Mouse (Mus musculus): ENCODE data around the gene Frrs1. TPM values are rescaled to one million over a fixed set of nuclear protein-coding genes. Genes with fewer than 3 reads are reported as not detected.

The Frrs1 gene
- total RNA-seq, 2 experiments from 2014 or later = 1.5 to 1.7 TPM

DNA sequence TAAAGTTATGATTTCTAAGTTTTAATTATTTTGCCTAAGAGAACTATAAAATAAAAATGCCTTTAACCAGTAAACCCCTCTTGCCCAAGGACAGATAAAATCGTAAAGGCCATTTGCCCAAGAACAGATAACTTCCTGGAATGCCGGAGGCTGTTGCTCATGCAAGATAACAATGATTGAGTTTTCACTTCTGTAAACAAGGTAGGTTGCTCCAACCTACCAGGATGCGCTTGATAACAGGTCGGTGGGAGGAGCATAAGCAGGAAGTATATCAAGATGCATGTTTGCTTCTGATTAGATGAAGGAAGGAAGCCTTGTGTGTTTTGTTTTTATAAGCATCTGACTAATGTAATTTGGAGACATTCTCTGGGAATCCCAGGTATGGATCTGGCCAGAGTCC is 13.2 kb upstream of the Frrs1 start:
- no peak for DNase-seq (ENCODE audit: low spot score in 2 of 2)

DNA sequence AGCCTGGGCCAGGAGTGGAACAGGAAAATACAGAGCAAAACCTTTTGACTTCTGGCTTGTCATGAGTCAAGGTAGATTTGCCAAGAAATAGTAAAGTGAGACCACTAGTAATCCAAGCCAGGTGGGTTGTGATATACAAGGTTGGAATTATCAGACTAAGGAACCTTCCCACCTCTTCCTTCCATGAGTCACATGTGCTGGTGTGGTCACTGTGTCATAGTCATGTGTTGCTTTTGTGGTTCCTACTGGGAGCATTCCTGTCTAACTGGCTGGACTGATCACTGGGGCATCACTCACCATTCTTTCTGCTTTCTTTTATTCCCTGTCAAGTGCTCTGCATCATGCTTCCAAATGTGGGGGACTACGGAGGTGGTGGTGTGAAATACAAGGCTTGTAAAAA is 11.2 kb upstream of the Frrs1 start:
- DNase-seq (ENCODE audit: low spot score in 2 of 2) = no peak

DNA sequence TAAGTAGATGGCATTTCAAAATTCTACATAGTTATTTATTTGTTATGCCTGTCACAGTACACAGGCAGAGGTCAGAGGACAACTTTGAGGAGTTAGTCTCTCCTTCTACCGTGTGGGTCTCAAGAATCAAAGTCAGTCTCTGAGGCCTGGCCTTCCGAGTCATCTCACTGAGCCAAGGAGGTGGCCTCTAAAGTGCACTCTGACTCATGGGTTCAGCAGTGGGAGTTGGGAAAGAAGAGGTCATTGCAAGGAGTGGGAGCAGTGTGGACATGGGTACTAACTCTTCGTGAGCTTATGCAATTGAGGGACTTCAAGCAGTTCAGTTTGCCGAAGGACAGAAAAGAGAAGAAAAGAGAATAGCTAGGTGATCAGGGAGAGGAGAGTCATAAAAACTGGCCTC is 10.3 kb upstream of the Frrs1 start:
- DNase-seq (ENCODE audit: low spot score in 2 of 2) = no peak

DNA sequence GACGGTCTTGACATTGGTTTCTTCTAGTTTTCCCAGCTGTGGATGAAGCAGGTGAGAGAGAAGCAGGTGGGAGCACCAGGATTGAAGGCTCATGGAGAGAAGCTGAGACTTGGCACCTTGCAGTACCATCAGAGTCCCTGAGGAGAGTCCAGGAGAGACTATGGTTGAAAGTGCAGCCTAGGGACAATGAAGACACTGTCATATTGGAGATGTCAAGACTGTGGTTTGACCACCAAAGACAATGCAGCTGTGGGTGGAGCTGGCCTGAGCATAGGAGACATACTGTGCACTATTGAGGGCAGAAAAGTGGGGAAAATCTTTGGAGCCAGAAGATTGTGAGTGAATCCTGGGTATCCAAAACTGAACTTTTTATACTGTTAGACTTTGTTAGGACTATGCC is 8.9 kb upstream of the Frrs1 start:
- DNase-seq (ENCODE audit: low spot score in 2 of 2) = no peak

DNA sequence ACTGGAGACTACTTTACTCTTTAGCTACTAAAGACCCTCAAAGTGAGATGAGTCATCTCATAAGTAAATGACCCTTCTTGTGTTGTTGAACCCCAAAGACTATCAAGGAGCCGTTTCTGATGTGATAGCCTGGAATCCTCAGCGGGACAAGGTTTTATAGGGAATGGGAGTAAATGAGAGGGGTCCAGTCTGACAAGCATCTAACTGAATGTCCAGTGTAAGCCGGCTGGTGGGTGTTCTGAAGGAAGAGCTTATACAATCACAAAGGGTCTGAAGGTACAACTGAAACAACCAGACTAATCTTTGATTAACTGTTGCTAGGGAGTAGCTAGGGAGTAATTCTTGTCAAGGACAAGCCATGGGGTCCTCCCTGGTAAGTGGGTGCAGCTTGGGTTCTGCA is 6.8 kb upstream of the Frrs1 start:
- DNase-seq (ENCODE audit: low spot score in 2 of 2) = no peak

DNA sequence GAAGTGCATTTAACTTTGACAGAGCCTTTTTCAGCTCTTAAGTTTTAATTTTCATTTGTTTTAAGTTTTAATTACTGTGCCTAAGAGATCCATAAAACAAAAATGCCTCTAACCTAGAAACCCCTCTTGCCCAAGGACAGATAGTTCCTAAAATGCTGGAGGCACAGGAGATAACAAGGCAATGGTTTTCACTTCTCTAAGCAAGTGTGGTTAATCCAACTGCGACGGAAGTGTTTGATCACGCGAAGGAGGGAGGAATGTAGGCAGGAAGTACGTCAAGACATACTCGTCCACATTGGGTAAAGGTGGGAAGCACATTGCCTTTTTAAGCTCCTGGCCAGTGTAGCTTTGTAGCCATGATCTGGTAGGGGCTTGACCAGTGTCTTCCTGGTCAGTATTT is 1.7 kb upstream of the Frrs1 start:
- no peak for DNase-seq (ENCODE audit: low spot score in 2 of 2)

DNA sequence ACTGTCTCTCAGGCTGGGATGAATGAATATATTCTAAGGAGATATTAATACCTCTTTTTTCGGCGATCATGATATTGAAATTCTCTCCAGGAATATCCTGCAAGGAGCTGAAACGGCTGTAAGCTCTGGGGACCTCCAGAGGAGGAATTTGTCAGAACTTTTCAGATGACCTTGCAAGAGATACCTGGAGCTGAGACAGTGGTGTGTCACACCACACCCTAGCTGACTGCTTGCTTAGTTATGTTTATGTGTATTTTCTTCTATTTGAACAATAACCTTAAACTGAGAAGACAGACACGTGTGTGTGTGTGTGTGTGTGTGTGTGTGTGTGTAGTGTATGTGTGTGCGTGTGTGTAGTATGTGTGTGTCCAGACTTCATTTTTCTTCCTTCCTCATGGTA is 488 bp downstream of the Frrs1 start:
- no peak for DNase-seq (ENCODE audit: low spot score in 2 of 2)

DNA sequence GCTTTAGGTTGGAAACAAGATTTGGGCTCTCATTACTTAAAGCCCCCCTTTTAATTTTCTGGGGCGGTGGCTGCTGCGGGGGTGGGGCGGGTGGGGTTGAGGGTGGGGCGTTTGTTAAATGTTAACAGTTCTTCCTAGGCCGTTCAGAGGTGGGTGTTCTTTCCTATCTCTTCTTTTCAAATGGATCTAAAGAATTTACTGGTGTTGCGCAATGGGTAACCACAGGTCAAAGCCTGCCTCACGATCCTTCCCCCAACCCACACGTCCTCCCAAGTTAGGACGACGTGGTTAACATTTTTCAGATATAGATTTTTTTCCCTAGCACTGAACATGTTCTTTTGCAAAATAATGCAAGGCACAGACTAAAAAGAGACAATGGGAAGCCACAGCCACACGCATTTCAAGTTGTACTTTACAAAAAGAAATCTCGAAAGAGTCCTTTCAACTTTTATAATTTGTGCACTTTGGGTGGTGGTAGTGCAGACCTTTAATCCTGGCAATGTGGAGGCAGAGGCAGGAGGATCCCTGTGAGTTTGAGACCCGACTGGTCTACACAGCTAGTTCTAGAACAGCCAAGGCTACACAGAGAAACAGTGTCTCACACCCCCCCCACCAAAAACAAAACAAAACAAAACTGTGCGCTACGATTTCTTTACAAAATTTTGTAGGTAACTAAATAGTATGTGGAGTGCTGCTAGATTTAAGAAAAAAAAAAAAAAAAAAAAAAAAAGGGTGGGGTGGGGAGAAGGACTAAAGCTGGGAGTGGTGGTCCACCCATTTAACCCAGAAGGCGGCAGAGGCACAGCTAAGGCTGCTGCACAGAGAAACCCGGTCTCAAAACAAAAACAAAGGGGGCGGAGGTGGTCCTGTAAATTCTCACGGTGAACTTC is 1.3 kb downstream of the Frrs1 start:
- no peak for DNase-seq (ENCODE audit: low spot score in 2 of 2)

DNA sequence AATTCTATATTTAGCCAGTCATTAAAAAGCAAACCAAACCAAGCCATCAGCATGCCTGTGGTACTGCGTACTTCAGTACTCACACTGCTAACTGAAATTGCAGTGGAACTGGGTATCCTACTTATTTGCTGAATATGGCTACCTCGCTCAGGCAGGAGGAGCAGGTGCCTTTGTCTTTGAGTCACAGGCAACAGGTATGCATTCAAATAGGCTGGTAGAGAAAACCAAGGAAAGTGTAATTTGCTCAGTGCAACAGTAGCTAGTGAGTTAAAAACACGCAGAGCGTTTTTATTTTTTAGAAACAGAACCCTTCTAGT is 1.9 kb downstream of the Frrs1 start:
- DNase-seq (ENCODE audit: low spot score in 2 of 2) = no peak

DNA sequence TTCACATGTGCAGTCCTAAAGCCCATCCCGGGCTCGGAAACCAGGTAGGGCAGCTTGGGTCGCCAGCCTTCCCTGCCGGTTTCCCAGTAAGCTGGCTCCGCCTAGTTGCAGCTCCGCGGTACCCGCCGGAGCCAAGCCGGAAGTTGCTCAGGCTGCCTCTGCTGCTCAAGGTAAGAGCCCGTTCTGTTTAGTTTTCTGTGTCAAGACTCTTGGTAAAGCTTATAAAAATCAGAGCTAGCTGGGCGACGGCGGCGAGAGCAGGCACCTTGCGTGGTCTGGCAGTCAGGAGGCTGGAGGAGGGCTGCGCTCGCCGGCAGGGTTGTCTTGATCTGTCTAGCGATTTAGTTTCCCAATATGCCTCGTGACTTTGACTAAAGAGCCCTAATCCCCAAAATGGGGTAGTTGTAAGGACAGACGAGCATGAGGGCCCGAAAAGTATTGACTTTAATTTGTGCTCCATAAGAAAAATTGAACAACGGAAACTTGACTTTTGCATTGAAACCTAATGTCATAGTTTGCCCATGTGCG is 2.3 kb downstream of the Frrs1 start:
- DNase-seq (ENCODE audit: low spot score in 2 of 2) = peak; percentile 27 to 34

DNA sequence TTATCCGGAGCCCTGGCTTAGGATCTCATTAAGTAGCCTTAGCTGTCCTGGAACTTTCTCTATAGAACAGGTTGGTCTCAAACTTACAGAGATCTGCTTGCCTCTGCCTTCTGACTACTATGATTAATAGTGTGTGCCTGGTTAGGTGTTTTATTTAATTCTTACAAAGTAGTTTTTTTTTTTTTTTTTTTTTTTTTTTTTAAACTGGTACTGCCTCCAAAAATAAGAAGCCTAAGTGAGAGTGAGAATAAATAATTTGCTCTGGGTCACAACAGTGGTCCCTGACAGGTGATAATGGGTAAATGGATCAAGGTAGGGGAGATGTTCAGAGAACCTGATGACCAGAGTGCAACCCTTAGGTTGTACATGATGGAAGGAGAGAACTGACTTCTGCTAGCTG is 3.4 kb downstream of the Frrs1 start:
- no peak for DNase-seq (ENCODE audit: low spot score in 2 of 2)

DNA sequence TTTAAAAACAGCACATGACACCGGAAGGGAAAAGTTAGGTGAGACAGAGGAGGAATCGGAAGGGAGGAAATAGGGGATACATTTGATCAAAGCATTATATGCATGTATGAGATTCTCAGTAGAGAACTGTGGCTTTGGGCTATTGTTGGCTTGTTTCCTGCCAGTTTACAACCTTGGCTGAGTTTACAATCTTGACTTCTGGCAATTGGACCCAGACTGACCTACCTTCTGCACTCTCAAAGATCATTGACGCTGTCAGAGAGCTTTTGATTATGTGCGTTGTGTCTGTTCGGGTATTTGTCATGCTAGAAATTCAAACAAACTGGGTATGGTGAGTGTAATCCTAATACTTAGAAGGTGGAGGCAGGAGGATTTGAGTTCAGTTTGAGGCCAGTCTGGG is 5.2 kb downstream of the Frrs1 start:
- DNase-seq (ENCODE audit: low spot score in 2 of 2) = no peak

DNA sequence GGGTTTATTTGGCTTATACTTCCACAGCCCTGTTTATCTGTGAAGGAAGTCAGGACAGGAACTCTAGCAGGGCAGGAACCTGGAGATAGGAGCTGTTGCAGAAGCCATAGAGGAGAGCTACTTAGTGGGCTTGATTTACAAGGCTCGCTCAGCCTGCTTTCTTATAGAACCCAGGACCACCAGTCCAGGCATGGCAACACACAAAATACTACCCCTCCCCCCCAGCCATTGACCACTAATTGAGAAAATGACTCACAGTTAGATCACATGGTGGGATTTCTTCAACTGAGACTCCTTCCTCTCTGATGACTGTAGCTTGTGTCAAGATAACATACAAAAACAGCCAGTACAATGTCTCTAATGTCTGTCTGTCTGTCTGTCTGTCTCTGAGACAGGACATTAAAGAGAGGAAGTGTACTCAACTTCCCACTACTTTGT is 6.0 kb downstream of the Frrs1 start:
- DNase-seq (ENCODE audit: low spot score in 2 of 2) = no peak

DNA sequence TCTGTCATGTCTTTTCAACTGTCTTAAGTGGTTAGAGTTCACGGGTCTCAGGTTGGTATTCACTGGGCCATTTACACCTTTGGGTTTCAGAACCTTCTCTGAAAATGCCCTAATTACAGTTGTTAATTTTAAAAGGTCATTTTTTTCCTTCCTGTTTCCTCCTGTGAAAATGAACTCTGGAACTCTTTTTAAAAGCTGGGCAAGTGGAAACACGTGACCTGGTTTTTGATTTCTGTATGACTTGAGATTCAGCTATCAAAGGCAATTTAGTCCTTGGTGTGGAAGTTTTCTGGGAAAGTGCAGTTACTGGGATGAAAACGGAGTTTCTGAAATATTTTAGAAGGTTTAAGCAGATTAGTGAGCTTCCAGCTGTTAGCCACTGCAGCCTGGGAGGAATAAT is 11.1 kb downstream of the Frrs1 start:
- no peak for DNase-seq (ENCODE audit: low spot score in 2 of 2)

DNA sequence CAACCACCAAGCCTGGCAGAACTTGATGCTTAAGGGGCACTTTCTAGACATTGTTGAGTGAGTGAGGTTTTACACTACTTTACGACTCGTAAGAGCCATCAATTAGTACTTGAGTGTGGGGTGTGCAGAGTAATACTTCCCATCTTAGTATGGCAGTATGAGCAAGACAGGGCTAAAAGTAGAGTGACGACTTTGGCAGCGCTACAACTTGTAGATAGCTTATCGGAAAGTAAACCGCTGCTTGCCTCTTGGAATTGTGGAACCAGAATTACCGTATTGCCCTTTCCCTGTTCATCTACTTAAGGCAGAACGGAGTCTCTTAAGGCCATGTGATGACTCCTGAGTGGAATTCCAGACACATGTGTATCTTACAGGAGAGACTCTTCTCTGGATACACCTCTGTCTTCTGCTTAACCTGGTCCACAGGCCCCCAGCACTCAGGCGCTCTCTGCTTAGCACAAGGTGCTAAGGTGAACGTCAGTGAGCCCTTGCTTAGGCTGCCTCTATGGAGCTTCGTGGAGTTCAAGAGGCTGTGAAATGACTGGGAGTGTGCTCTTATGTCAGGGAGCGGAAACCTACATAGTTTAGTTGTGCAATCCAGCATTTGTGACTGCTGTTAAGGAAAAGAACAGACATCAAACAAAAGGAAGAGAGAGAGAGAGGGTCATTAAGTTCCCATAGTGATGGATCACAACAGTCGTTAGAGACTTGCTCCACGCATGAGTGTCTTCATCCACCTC is 23.1 kb downstream of the Frrs1 start:
- DNase-seq (ENCODE audit: low spot score in 2 of 2) = no peak

DNA sequence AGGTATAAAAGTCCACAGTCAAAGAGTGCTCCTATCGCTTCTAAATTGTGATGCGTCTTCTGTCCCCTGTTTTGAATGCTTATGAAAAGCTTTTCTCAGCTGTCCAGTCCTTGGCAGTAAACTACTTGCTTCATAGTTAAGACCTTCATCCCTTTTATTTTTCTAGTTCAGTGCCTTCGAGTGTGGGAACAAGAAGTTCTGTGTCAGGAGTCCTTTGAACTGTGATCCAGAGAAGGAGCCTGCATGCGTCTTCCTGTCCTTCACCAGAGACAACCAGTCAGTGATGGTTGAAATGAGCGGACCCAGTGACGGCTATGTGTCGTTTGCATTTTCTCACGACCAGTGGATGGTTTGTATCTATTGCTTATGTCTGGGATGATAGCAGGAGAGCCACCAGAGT is 25.7 kb downstream of the Frrs1 start:
- no peak for DNase-seq (ENCODE audit: low spot score in 2 of 2)

DNA sequence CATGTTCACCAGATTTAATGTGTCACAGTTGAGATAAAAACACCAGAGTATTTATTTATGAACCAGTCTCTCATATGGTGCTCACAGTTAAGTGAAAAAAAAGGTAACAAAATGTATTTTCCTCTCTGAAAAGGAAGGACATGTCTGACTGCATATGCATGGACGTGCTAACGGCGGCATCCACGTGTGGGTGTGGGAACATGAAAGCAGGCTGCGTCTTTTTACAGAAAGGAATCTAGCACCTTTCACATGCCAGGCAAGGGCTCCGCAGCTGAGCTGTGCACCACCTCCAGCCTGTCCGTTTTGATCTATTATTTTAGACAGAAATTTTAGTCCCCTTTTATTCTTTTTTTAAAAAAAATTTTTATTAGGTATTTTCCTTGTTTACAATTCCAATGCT is 30.1 kb downstream of the Frrs1 start:
- no peak for DNase-seq (ENCODE audit: low spot score in 2 of 2)

DNA sequence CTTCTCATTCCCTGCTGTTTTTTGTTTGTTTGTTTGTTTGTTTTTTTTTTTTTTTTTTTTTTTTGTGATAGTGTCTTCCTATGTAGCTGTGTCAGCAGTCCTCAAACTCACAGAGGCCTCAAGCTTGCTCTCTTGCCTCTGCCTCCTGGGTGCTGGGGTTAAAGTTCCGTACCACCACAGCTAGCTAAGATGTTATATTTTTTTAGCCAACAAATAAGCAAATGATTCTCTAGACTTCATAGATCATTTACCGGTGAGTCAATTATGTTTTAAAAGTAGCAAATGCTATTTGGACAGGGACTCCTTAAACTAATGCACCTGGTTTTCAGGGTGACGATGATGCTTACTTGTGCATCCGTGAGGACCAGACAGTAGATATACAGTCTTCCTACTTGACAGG is 31.3 kb downstream of the Frrs1 start:
- no peak for DNase-seq (ENCODE audit: low spot score in 2 of 2)

DNA sequence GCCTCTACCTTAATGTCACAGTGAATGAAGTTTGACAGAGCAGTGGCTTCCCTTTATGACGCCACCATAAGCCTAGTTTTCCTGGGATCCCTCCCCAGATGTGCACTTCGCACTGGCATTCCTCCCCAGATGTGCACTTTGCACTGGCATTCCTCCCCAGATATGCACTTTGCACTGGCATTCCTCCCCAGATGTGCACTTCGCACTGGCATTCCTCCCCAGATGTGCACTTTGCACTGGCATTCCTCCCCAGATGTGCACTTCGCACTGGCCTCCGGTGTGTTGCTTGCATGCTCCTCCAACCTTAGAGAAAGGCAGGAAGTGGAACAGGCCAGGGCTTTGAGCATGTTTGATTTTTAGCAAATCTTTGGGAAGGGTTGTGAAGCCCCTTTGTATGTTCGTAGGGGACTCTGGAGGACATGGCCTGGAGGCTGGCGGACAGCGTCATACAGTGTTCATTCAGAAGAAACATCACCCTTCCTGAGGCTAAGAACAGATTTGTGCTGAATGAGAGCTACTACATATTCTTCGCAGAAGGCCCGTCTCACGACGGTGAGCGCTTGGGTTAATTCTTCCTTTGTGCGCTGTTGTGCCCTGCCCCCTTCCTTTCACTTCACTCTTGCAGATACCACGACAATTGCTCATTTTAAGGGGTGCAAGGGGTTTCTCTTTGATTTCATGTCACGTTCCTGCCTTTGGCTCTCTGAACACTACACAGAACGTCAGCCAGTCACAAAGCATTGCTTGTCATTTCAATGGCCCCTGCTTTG is 32.4 kb downstream of the Frrs1 start:
- no peak for DNase-seq (ENCODE audit: low spot score in 2 of 2)

DNA sequence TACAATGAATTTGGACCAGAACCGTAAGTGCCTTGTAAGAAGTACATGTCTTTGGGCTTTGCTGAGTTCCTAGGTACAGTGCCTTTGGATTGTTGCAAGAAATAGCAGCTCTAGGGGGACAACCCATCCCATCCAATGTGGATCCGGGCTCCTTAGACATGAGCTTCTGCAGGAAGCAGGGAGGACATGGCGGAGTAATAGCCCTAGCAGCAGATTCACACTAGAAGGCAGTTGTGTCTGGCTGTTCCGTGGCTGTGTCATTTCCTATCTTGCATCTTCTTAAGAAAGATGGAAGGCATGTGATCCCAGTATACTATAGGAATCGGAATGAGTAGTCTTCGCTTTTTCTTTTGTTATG is 32.9 kb downstream of the Frrs1 start:
- no peak for DNase-seq (ENCODE audit: low spot score in 2 of 2)

DNA sequence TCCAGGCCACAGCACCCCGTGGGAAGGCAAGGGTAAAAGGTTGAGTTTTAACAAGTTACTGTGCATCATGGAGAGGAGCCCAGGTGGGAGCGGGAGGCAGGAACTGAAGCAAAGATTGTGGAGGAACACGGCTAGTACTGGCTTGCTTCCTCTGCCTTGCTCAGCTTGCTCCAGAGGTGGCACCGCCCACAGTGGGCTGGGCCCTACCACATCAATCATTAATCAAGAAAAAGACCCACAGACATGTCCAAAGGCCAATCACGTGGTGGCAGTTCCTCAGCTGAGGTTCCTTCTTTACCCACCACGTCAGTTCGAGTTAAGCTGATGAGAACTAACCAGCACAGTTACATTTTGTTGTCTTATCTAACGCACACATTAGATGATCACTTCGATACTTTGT is 33.6 kb downstream of the Frrs1 start:
- no peak for DNase-seq (ENCODE audit: low spot score in 2 of 2)

DNA sequence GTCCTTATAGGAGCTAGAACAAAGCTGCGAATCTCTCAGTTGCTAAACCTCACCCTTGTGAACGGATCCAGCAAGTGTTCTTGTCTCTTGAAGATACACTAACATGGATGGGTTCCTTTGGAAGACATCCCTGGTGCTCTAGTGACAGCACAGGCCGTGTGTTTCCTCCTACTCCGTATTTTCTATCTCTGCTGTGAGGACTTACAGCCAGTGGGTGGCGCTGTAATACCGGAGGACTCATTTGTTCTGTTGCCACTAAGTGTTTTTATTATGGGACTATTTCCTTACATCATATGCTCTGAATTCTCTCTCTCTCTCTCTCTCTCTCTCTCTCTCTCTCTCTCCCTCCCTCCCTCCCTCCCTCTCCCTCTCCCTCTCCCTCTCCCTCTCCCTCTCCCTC is 44.9 kb downstream of the Frrs1 start:
- DNase-seq (ENCODE audit: low spot score in 2 of 2) = peak; percentile 86 to 89
